Mouse (Mus musculus): ENCODE measurements at regions not wholly inside any gene's neighbourhood (a gene's known extent, or its start where the extent isn't known, plus 50 kb on each side); places are given as distances from the start of the nearest gene placed in this dataset.

GRCm38 (mm10) chr2:72838085-72838727, 142.0 kb downstream of the Sp3 start:
- peak; percentile 94 for ATAC-seq

- ATAC-seq = no peak
Measured at GRCm38 (mm10) chr2:72839673-72840072, 140.6 kb downstream of the Sp3 start.

- peak; percentile 21 for ATAC-seq
Measured at GRCm38 (mm10) chr2:72841367-72841766, 138.9 kb downstream of the Sp3 start.

GRCm38 (mm10) chr2:72843610-72844009, 136.6 kb downstream of the Sp3 start:
- ATAC-seq = no peak

- no peak for ATAC-seq
Measured at GRCm38 (mm10) chr2:72849441-72850192, 130.6 kb downstream of the Sp3 start.

GRCm38 (mm10) chr2:72852509-72852908, 127.7 kb downstream of the Sp3 start:
- ATAC-seq = no peak

GRCm38 (mm10) chr2:72855276-72855970, 124.8 kb downstream of the Sp3 start:
- peak; percentile 66 for ATAC-seq

- ATAC-seq = peak; percentile 51
Measured at GRCm38 (mm10) chr2:72855971-72856755, 124.1 kb downstream of the Sp3 start.

- peak; percentile 60 for ATAC-seq
Measured at GRCm38 (mm10) chr2:72857377-72857776, 122.9 kb downstream of the Sp3 start.

- ATAC-seq = no peak
Measured at GRCm38 (mm10) chr2:72865462-72866365, 114.5 kb downstream of the Sp3 start.

- ATAC-seq = no peak
Measured at GRCm38 (mm10) chr2:72866366-72866688, 113.9 kb downstream of the Sp3 start.

- ATAC-seq = peak; percentile 74
Measured at GRCm38 (mm10) chr2:72868173-72868572, 112.1 kb downstream of the Sp3 start.

- no peak for ATAC-seq
Measured at GRCm38 (mm10) chr2:72871836-72872235, 108.4 kb downstream of the Sp3 start.

- ATAC-seq = peak; percentile 74
Measured at GRCm38 (mm10) chr2:72873948-72874347, 106.3 kb downstream of the Sp3 start.

GRCm38 (mm10) chr2:72874533-72874932, 105.7 kb downstream of the Sp3 start:
- ATAC-seq = peak; percentile 60

- ATAC-seq = no peak
Measured at GRCm38 (mm10) chr2:72875677-72876076, 104.6 kb downstream of the Sp3 start.

- ATAC-seq = no peak
Measured at GRCm38 (mm10) chr2:72880016-72880415, 100.2 kb downstream of the Sp3 start.

GRCm38 (mm10) chr2:72881554-72881953, 98.7 kb downstream of the Sp3 start:
- peak; percentile 88 for ATAC-seq

GRCm38 (mm10) chr2:72886250-72886649, 94.0 kb downstream of the Sp3 start:
- ATAC-seq = no peak
